Mouse (Mus musculus) erythroblast, embryonic 14.5 days (primary cell): ENCODE data around the gene Chrm3.

Source experiments
- GATA1 ChIP-seq: IDR thresholded peaks from 2 replicates; pipeline ENCODE4 v1.6.1; 2012; ENCODE audit warnings: low read length, inconsistent platforms, mixed read lengths
- TAL1 ChIP-seq: IDR thresholded peaks from 3 replicates; pipeline ENCODE4 v1.6.1; 2012; ENCODE audit warnings: low read length, inconsistent platforms, mixed read lengths

GRCm38 (mm10) chr13:10107331-10107730 lies 253.3 kb downstream of the Chrm3 start:
- TF ChIP-seq GATA1, result no peak
- TF ChIP-seq TAL1, result no peak
